Mouse (Mus musculus) heart, postnatal 0 days (tissue): ENCODE data around the gene Siglech. TPM values are rescaled to one million over a fixed set of nuclear protein-coding genes. Genes with fewer than 3 reads are reported as not detected.

Experiments
- ATAC-seq: fragments of 200-750 bp; cut with Nextera tagmentation; 2 replicates; pipeline ENCODE4 v1.8.0; 2017; ENCODE audit warnings: low read depth, moderate number of reproducible peaks, moderate library complexity; ENCODE audit not compliant: insufficient read depth
- DNase-seq: peaks from one replicate; pipeline ENCODE4 v3.0.0-alpha.2; 2016; ENCODE audit warnings: low spot score
- H3K27ac ChIP-seq: fragments of 300-500 bp; sonication (generic); 2 replicates; pipeline ENCODE4 v1.5.1; 2014; ENCODE audit warnings: low read depth, mild to moderate bottlenecking
- H3K27me3 ChIP-seq: fragments of 300-500 bp; sonication (generic); 2 replicates; pipeline ENCODE4 v1.6.1; 2014; ENCODE audit warnings: low read length, mixed read lengths; ENCODE audit not compliant: control insufficient read depth, insufficient read depth
- H3K36me3 ChIP-seq: fragments of 300-500 bp; sonication (generic); replicated peaks from 2 replicates; pipeline ENCODE4 v1.6.1; 2014; ENCODE audit warnings: low read length, mixed read lengths; ENCODE audit not compliant: control insufficient read depth, insufficient read depth
- H3K4me1 ChIP-seq: fragments of 300-500 bp; sonication (generic); 2 replicates; pipeline ENCODE4 v1.6.1; 2014; ENCODE audit warnings: antibody characterized with exemption; ENCODE audit not compliant: control insufficient read depth, insufficient read depth
- H3K4me2 ChIP-seq: fragments of 300-500 bp; sonication (generic); 2 replicates; pipeline ENCODE4 v1.6.1; 2014; ENCODE audit warnings: low read depth, mild to moderate bottlenecking, low read length, moderate library complexity
- H3K4me3 ChIP-seq: fragments of 300-500 bp; sonication (generic); 2 replicates; pipeline ENCODE4 v1.5.1; 2014; ENCODE audit warnings: low read depth, low read length
- H3K9ac ChIP-seq: fragments of 300-500 bp; sonication (generic); replicated peaks from 2 replicates; pipeline ENCODE4 v1.6.1; 2014; ENCODE audit warnings: low read depth, low read length, mixed read lengths
- H3K9me3 ChIP-seq: fragments of 300-500 bp; sonication (generic); replicated peaks from 2 replicates; pipeline ENCODE4 v1.6.1; 2016; ENCODE audit warnings: low read length; ENCODE audit not compliant: control insufficient read depth
- CTCF ChIP-seq: IDR thresholded peaks from 2 replicates; pipeline ENCODE4 v1.5.1; 2016; ENCODE audit warnings: antibody characterized with exemption, control low read depth, low read depth
- EP300 ChIP-seq: IDR thresholded peaks from 2 replicates; pipeline ENCODE4 v1.6.1; 2016; ENCODE audit warnings: antibody characterized with exemption, low read depth
- WGBS: fragments of 180-500 bp; shearing (Covaris S2); extraction: QIAGEN DNeasy Blood & Tissue Kit; methylation state at CpG from one replicate; pipeline ENCODE4 v1.1.7; 2014; 5-methylcytosine and 5-hydroxymethylcytosine counted together
- polyA plus RNA-seq: library from polyadenylated mRNA; unstranded; fragments of >200 nt; fragmentation: Nextera tagmentation; extraction: Ambion mirVana; gene quantifications from 2 replicates; pipeline ENCODE4 v1.2.1, GENCODE M21; 2015
- total RNA-seq: library from RNA; depleted of rRNA; stranded (reverse); fragments of >200 nt; gene quantifications from 2 replicates; pipeline ENCODE4 v1.2.3, GENCODE M21; 2014; ENCODE audit warnings: low replicate concordance

Siglech gene
- total and polyA plus RNA-seq, 2 experiments from 2014 or later, result not detected

DNA sequence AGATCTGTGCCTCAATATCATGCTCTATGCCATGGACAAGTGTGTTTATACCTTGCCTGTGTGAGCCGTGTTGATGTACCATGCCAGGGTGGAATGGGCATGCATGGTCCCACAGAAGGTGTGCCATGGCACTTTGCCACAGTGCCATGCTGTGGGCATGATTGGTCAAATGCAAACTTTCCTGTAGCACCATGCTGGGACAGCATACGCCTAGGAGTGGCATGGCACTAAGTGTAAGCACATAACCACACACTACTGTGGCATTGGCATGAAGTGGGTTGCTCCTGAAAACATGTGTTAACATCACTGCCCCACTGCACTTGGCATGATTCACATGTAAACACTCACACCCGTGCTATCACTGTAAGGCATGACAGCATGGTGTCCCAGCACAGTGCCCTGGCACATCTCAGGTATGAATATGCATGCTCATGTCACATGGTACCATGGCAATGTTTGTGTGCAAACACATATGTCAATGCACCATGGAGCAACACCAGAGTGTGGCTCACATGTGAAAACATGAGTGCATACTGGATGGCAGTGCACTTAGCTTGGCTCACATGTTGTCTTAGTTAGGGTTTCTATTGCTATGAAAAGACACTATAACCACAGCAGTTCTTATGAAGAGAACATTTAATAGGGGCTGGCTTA is 24.2 kb upstream of the Siglech start:
- ATAC-seq (no peak), DNase-seq (no peak)
- H3K9me3 ChIP-seq, result no peaks in the 10 kb centered on the region
- TF ChIP-seq EP300, result no peak
- no peak for TF ChIP-seq CTCF
- no peaks in the 10 kb centered on the region for H3K27me3 ChIP-seq
- no peaks in the 10 kb centered on the region for H3K36me3 ChIP-seq
- H3K4me2 ChIP-seq, result no peak overlapping the region
- no peak overlapping the region for H3K9ac ChIP-seq
- no peak overlapping the region for H3K4me3 ChIP-seq
- H3K4me1 ChIP-seq, result no peaks in the 10 kb centered on the region
- 69% methylated on average over 3 of the region's 3 CpGs for WGBS
- H3K27ac ChIP-seq, result no peak overlapping the region

DNA sequence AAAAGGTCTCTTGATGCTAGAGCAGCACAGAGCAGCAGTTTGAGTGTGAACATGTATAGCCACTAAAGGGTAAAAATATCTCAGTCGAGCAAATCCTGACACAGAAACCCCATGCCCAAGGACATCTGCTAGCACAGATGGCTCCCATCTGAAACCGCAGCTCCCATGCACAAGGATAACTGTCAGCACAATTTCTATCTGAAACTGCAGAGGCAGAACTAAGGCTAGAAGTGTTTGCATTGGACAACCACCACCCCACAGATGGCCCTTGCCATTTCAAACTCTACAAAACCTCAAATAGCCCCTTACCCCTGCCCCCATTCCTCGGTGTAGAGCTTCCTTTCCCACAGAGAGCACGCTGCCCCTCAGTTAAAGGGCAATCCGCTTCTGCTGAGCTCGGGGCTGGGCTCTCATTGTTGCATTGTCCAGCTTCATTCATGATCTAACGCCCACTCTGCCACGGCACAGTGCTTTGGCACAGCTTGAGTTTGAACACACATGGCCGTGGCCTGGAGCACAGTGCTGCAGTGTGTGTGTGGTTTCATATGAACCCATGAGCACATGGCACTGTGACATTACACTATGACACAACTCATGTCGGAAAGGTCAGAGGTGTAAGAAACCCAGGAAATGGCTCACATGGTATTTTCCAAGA is 23.3 kb upstream of the Siglech start:
- TF ChIP-seq EP300 (no peak), CTCF (no peak)
- 61% methylated on average over 10 of the region's 10 CpGs for WGBS
- no peak for DNase-seq
- Histone ChIP-seq H3K4me1 (no peaks in the 10 kb centered on the region), H3K4me2 (no peak overlapping the region), H3K9me3 (no peaks in the 10 kb centered on the region), H3K4me3 (no peak overlapping the region), H3K36me3 (no peaks in the 10 kb centered on the region), H3K9ac (no peak overlapping the region), H3K27ac (no peak overlapping the region), H3K27me3 (no peaks in the 10 kb centered on the region)
- no peak for ATAC-seq

DNA sequence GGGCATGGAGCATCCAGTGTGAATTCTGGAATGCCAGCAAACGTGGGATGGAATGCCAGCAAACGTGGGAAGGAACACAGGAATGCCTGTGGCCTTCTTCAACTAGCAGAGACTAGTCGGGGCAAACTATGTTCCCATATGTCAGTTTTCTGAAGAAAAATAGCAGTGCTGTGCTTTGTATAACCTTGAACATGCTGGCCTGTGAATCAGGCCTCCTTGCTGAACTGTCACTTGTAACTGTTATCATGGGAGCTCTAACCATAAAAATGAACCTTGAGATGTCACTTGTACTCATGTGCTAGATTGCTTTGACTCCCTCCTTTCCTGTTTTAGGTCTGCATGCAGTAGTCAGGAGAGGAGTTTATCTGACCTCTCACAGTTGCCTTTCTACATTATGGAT is 17.1 kb upstream of the Siglech start:
- TF ChIP-seq EP300 (no peak), CTCF (no peak)
- WGBS, result 42% methylated on average over 3 of the region's 3 CpGs
- Histone ChIP-seq H3K4me3 (no peak overlapping the region), H3K9ac (no peak overlapping the region), H3K36me3 (no peaks in the 10 kb centered on the region), H3K27me3 (no peaks in the 10 kb centered on the region), H3K9me3 (no peaks in the 10 kb centered on the region), H3K4me2 (no peak overlapping the region), H3K4me1 (no peaks in the 10 kb centered on the region), H3K27ac (no peak overlapping the region)
- ATAC-seq (no peak), DNase-seq (no peak)

DNA sequence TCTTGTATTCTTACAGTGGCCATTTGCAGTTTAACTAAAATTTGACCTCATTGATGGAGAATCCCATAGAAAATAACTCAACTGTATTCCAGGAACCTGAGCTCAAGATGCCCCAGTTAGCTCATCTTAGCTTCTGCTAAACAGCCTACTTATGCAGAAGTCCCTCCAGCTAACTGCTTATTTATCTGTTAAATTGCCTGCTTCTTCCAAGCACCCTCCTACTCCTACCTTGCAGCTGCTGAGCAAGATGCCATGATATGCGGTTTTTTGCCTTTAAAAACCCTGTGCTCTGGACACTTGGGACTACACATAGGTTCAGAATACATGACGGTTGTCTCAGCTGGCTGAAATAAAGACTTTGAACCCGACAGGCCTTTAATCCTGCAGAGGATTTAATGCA is 8.6 kb upstream of the Siglech start:
- Histone ChIP-seq H3K9me3 (no peaks in the 10 kb centered on the region), H3K36me3 (no peaks in the 10 kb centered on the region), H3K9ac (no peak overlapping the region), H3K27ac (no peak overlapping the region), H3K4me1 (no peaks in the 10 kb centered on the region), H3K4me3 (no peak overlapping the region), H3K4me2 (no peak overlapping the region), H3K27me3 (no peaks in the 10 kb centered on the region)
- ATAC-seq (no peak), DNase-seq (no peak)
- WGBS, result 53% methylated on average over 3 of the region's 3 CpGs
- no peak for TF ChIP-seq CTCF
- TF ChIP-seq EP300, result no peak

DNA sequence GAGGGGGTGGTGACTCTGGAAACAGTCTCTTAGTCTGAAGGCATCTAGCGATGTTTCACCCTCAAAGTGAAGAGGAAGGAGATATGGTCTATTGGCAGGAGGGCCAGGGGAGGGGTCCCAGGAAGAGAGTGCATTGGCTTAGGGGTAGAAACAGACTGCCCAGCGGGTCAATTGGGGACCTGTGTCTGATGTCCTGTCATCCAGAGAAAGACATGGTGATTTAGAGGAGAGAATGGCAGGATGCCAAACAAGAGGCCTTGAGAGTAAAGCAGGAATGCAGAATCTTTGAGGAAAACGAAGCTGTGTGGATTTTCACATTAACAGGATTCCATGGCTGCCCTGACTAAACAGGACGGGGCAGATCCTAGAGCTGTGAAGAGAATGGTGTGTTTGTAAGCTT is 12.0 kb downstream of the Siglech start:
- no peak overlapping the region for H3K27ac ChIP-seq
- 49% methylated on average over 4 of the region's 4 CpGs for WGBS
- H3K27me3 ChIP-seq, result no peaks in the 10 kb centered on the region
- TF ChIP-seq CTCF (no peak), EP300 (no peak)
- no peak overlapping the region for H3K9ac ChIP-seq
- H3K36me3 ChIP-seq, result no peaks in the 10 kb centered on the region
- no peaks in the 10 kb centered on the region for H3K9me3 ChIP-seq
- DNase-seq (no peak), ATAC-seq (no peak)
- no peak overlapping the region for H3K4me2 ChIP-seq
- H3K4me1 ChIP-seq, result no peaks in the 10 kb centered on the region
- H3K4me3 ChIP-seq, result no peak overlapping the region

DNA sequence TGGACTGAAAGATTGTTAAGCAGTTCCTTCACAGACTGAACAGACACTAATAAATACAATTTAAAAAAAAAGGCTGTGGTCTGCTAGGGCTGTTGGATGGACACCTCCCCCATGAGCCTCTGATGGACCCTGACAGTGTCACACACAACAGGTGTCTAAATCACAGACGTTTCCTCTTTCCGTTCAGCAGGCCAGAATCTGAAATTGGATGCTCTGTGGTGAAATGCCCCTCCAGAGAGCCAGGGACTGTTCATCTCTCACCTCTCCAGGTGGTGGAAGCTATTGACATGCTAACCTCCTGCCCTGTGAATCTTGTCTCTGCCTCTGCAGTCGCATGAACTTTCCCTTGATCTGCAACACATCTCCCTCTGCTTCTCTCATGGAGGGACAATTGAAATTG is 14.5 kb downstream of the Siglech start:
- no peak overlapping the region for H3K27ac ChIP-seq
- no peak overlapping the region for H3K9ac ChIP-seq
- no peak overlapping the region for H3K4me3 ChIP-seq
- DNase-seq, result no peak
- H3K27me3 ChIP-seq, result no peaks in the 10 kb centered on the region
- H3K4me2 ChIP-seq, result no peak overlapping the region
- no peaks in the 10 kb centered on the region for H3K4me1 ChIP-seq
- TF ChIP-seq CTCF (no peak), EP300 (no peak)
- no peaks in the 10 kb centered on the region for H3K36me3 ChIP-seq
- H3K9me3 ChIP-seq, result no peaks in the 10 kb centered on the region
- ATAC-seq, result no peak
- WGBS, result 58% methylated on average over 3 of the region's 3 CpGs
